Mouse (Mus musculus) lung, postnatal 0 days (tissue): ENCODE results near the gene Trnau1ap.

Source experiments
- CTCF ChIP-seq: IDR thresholded peaks from 2 replicates; pipeline ENCODE4 v1.5.1; 2016; ENCODE audit warnings: antibody characterized with exemption, mild to moderate bottlenecking
- EP300 ChIP-seq: IDR thresholded peaks from 2 replicates; pipeline ENCODE4 v1.6.1; 2016; ENCODE audit warnings: antibody characterized with exemption, mild to moderate bottlenecking, control low read depth

- TF ChIP-seq CTCF = no peak
- no peak for TF ChIP-seq EP300
Observed at GRCm38 (mm10) chr4:132354571-132354970, 25.2 kb upstream of the Trnau1ap start.
